Mouse (Mus musculus) brain, embryonic 14.5 days (tissue): ENCODE measurements around the gene Ttc39a. TPM values are rescaled to one million over a fixed set of nuclear protein-coding genes. Genes with fewer than 3 reads are reported as not detected.

ENCODE experiments used
- DNase-seq: peaks from one replicate; pipeline ENCODE4 v3.0.0-alpha.2; 2011; ENCODE audit warnings: low read depth
- CTCF ChIP-seq: fragments of 200-500 bp; IDR thresholded peaks from 2 replicates; pipeline ENCODE4 v1.5.1; 2012; ENCODE audit warnings: inconsistent platforms, mild to moderate bottlenecking, moderate library complexity, borderline replicate concordance; ENCODE audit not compliant: insufficient read depth, insufficient read length; ENCODE audit errors: extremely low read depth
- POLR2A ChIP-seq: fragments of 200-500 bp; IDR thresholded peaks from 2 replicates; pipeline ENCODE4 v1.6.1; 2012; ENCODE audit warnings: mild to moderate bottlenecking, inconsistent platforms, borderline replicate concordance; ENCODE audit not compliant: poor library complexity, insufficient read depth, insufficient read length, severe bottlenecking; ENCODE audit errors: extremely low read depth
- polyA plus RNA-seq: library from polyadenylated mRNA; depleted of rRNA; stranded (reverse); fragments of >200 nt; gene quantifications from 2 replicates; pipeline ENCODE4 v1.2.3, GENCODE M21; 2012; rRNA removed

Gene Ttc39a
- polyA plus RNA-seq, 1 experiment: 1.2 TPM

GRCm38 (mm10) chr4:109481424-109481823 lies 75.0 kb downstream of the Ttc39a start:
- DNase-seq: no peak
- no peak for TF ChIP-seq POLR2A
- no peak for TF ChIP-seq CTCF

- DNase-seq: no peak
- TF ChIP-seq POLR2A (no peak), CTCF (no peak)
Observed at GRCm38 (mm10) chr4:109482701-109483100, 76.3 kb downstream of the Ttc39a start.

GRCm38 (mm10) chr4:109484621-109485020 lies 78.2 kb downstream of the Ttc39a start, which contains the start of gene Rnf11:
TSS of gene Rnf11 (minus strand) at chr4:109484728.
- no peak for TF ChIP-seq CTCF
- TF ChIP-seq POLR2A: no peak
- DNase-seq: no peak

- no peak for DNase-seq
- no peak for TF ChIP-seq CTCF
- no peak for TF ChIP-seq POLR2A
Observed at GRCm38 (mm10) chr4:109488812-109489211, 82.4 kb downstream of the Ttc39a start.

GRCm38 (mm10) chr4:109493581-109493980 lies 87.2 kb downstream of the Ttc39a start:
- no peak for DNase-seq
- no peak for TF ChIP-seq CTCF
- no peak for TF ChIP-seq POLR2A

Other genes with a start within 250 kb of the Ttc39a start
- 79.1 and 85.6 TPM in 2 replicates for gene Osbpl9, start 204.4 kb upstream of the Ttc39a start, polyA plus RNA-seq
- gene Calr4, start 172.1 kb upstream of the Ttc39a start, polyA plus RNA-seq: 0.40 and 0.89 TPM in 2 replicates
- 42.1 and 70.3 TPM in 2 replicates for gene Eps15, start 126.4 kb upstream of the Ttc39a start, polyA plus RNA-seq
- gene Rnf11, start 78.1 kb downstream of the Ttc39a start, polyA plus RNA-seq: 67.6 and 77.3 TPM in 2 replicates
- not detected in 2 replicates for gene 4930522H14Rik, start 124.7 kb downstream of the Ttc39a start, polyA plus RNA-seq